8 mouse cellular contexts compared by ENCODE assay signal in the genomic region with DNA sequence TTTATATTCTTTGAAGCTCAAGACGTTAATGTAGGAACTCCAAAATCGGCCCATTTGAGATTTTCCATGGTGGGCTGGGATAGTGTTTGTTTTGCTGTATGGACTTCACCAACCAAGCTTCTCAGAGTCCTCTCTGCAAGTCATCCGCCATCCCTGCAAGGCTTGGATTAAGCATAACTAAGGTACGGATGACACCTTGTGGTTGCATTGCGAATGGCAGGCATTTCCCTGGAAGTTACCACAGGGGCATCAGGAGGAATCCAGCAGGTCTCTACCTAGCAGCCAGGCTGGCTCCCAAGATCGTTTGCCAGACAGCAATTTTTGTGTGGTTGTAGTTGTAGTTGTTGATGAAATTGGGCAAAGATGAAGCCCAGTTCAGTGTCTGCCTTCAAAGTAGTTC. TPM values are rescaled to one million over a fixed set of nuclear protein-coding genes. Genes with fewer than 3 reads are reported as not detected.
DNase-seq lines count a peak whose midpoint lies in the region; ATAC-seq and TF ChIP-seq lines count a peak whose summit lies in the region.

No protein-coding gene starts in this region.

- H3K4me3 ChIP-seq in limb, embryonic 14.5 days (replicated peaks; ENCODE audit: low read length) = no peak overlapping the region

- no peak overlapping the region for H3K27ac ChIP-seq in limb, embryonic 14.5 days (replicated peaks; ENCODE audit: low read depth, low read length)

- no peaks in the 10 kb centered on the region for H3K36me3 ChIP-seq in limb, embryonic 14.5 days (ENCODE audit: control insufficient read depth, insufficient read depth, low read length)

- H3K4me2 ChIP-seq in limb, embryonic 14.5 days (replicated peaks; ENCODE audit: low read depth, low read length, severe bottlenecking) = no peak overlapping the region

- H3K27me3 ChIP-seq in limb, embryonic 14.5 days (ENCODE audit: control insufficient read depth, insufficient read depth, low read length) = peaks cover 45% of the 10 kb centered on the region

- peak; percentile 56 for DNase-seq in A20 (ENCODE audit: low read depth, low spot score)
- peak; percentile 89 for DNase-seq in gastrocnemius, postnatal 10 days
- peak; percentile 92 for DNase-seq in kidney, adult 9 months
- peak; percentile 92 for DNase-seq in limb, embryonic 14.5 days (ENCODE audit: low spot score)
- peak; percentile 44 for DNase-seq in ovary, adult 18-20 months (ENCODE audit: low spot score)
- DNase-seq in thymus, postnatal 14 days = peak; percentile 66

- peaks cover 3% of the 10 kb centered on the region; the same call in 1 of the 2 replicates for H3K4me1 ChIP-seq in limb, embryonic 14.5 days (ENCODE audit: control insufficient read depth, insufficient read depth, low read length)

- H3K9ac ChIP-seq in limb, embryonic 14.5 days (ENCODE audit: low read depth, low read length, severe bottlenecking) = no peak overlapping the region

- no peaks in the 10 kb centered on the region for H3K9me3 ChIP-seq in limb, embryonic 14.5 days (ENCODE audit: control insufficient read depth, low read length)

- peak; percentile 20; the same call in 1 of the 2 replicates for TF ChIP-seq POLR2A in limb, embryonic 14.5 days (IDR thresholded peaks at IDR 0.05; ENCODE audit: borderline replicate concordance, extremely low read depth, insufficient read depth, insufficient read length)

- ATAC-seq in activated CD4-positive, CD25-positive, alpha-beta regulatory T cell, adult 4 months = peak; percentile 46
- peak; percentile 85 for ATAC-seq in common myeloid progenitor, adult 5-6 weeks (replicated peaks; ENCODE audit: low read depth, poor library complexity, severe bottlenecking)
- 0 out of 2 replicates have a peak, but pooled peaks have one; percentile 27 for ATAC-seq in limb, embryonic 14.5 days (ENCODE audit: low FRiP score, low read depth)

- 5% methylated on average over 6 of the region's 6 CpGs for WGBS in limb, embryonic 14.5 days

RNA-seq across cellular contexts. Expression of a gene that starts 2.0 kb away (rescaled TPM):
- polyA plus RNA-seq in activated CD4-positive, CD25-positive, alpha-beta regulatory T cell, adult 4 months (2017; shearing (Covaris generic)) = under 1 TPM in 1 of 2 experiments, not detected in 1; 0.24 TPM
- not detected in 2 replicates for total RNA-seq in common myeloid progenitor, adult 5-6 weeks (2017)
- 10 to 100 TPM; 10.1 to 11.8 TPM for total RNA-seq in gastrocnemius, postnatal 10 days (2021)
- polyA plus RNA-seq in limb, embryonic 14.5 days (2012; rRNA removed) = 4.2 and 4.4 TPM in 2 replicates
- polyA plus RNA-seq in limb, embryonic 14.5 days (2014; fragmentation: Nextera tagmentation; extraction: Ambion mirVana) = 4.4 and 5.0 TPM in 2 replicates

RNA-seq across cellular contexts. Expression of a gene that starts 18.1 kb away (rescaled TPM):
- under 1 TPM; 0.33 to 0.43 TPM for polyA plus RNA-seq in activated CD4-positive, CD25-positive, alpha-beta regulatory T cell, adult 4 months (2017; shearing (Covaris generic))
- not detected in 2 replicates for total RNA-seq in common myeloid progenitor, adult 5-6 weeks (2017)
- total RNA-seq in gastrocnemius, postnatal 10 days (2021) = 1 to 10 TPM; 6.1 to 6.8 TPM
- 33.2 and 39.5 TPM in 2 replicates for polyA plus RNA-seq in limb, embryonic 14.5 days (2012; rRNA removed)
- polyA plus RNA-seq in limb, embryonic 14.5 days (2014; fragmentation: Nextera tagmentation; extraction: Ambion mirVana) = 29.0 and 39.9 TPM in 2 replicates

Comparison
In these comparisons a context has a peak if more than half of its experiments do, and no peak if none do; other contexts are left out.
1. ATAC-seq: peak in every context shown above with its lines; median percentile 85 in common myeloid progenitor, adult 5-6 weeks; 46 in activated CD4-positive, CD25-positive, alpha-beta regulatory T cell, adult 4 months; 27 in limb, embryonic 14.5 days.
2. RNA of a gene that starts 2.0 kb away (total RNA-seq): 10.1 to 11.8 TPM in gastrocnemius, postnatal 10 days; not detected in common myeloid progenitor, adult 5-6 weeks; every median in the first group is over 10 times any median in the second.
3. Peak in every context shown above with its lines, with median percentiles within 50 percentile points of each other: DNase-seq.